Mouse (Mus musculus): ENCODE results near the gene Ebf1. TPM values are rescaled to one million over a fixed set of nuclear protein-coding genes. Genes with fewer than 3 reads are reported as not detected.

Ebf1 gene
- total and polyA plus RNA-seq, 3 experiments = 0.04 TPM; not detected in 2

DNA sequence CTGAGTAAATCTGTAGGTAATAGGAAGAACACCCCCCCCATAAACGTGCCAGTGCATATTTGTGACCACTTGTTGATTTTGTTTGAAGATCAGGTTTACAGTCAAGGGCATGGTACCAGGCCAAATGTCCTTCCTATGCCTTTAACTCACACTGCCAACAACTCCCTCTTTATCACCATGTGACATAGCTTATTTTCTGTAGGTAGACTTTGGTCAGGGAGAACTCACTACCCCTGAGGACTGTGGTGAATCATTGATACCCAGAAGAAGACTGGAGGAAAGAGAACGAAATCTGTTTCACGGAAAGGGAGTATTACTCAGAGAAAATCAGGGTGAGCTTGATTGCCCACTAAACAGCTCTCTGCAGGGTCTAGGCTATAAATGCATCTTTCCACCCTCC is 267.2 kb downstream of the Ebf1 start:
- Histone ChIP-seq H3K27me3 (ENCODE audit: control insufficient read depth in 1 of 2, insufficient read depth in 2 of 2, low read length in 2 of 2) (no peaks in the 10 kb centered on the region), H3K4me3 (ENCODE audit: control insufficient read depth in 1 of 2, insufficient read depth in 1 of 2, low read depth in 2 of 2, low read length in 2 of 2) (no peak overlapping the region), H3K4me1 (ENCODE audit: control insufficient read depth in 1 of 2, insufficient read depth in 2 of 2, low read length in 2 of 2) (no peaks in the 10 kb centered on the region), H3K27ac (ENCODE audit: control insufficient read depth, low read depth, low read length) (no peak overlapping the region), H3K9ac (ENCODE audit: control insufficient read depth, low read depth, low read length, poor library complexity, severe bottlenecking) (no peak overlapping the region), H3K9me3 (replicated peaks; ENCODE audit: insufficient read depth, low read length) (no peaks in the 10 kb centered on the region), H3K79me2 (ENCODE audit: control insufficient read depth, insufficient read depth, low read length, poor library complexity) (no peaks in the 10 kb centered on the region), H3K36me3 (ENCODE audit: control insufficient read depth in 1 of 2, insufficient read depth in 2 of 2, low read length in 2 of 2) (no peaks in the 10 kb centered on the region)
- TF ChIP-seq USF1 (IDR thresholded peaks at IDR 0.05; ENCODE audit: low read depth, low read length) (no peak), MXI1 (IDR thresholded peaks at IDR 0.05; ENCODE audit: low read depth, low read length) (no peak)
- no peak for DNase-seq (ENCODE audit: low read depth, low spot score)

DNA sequence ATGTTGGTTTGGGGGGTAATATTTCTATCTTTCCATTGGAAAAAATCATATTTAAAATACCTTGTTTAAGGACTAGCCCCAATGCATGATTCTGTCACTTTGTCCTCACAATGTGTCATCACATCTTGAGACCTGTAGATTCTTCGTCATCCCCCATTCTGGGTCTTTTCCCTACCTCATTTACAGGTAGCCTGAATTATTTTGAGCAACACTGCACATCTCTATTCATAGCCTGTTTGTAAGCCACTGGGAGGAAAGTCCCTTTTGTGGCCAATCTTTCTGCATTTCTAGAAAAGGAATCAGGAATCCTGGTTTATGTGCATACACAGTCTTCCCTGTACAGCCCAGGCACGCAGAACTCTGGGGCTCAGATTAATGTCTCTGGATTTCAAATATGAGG is 269.8 kb downstream of the Ebf1 start:
- Histone ChIP-seq H3K27ac (ENCODE audit: control insufficient read depth, low read depth, low read length) (no peak overlapping the region), H3K36me3 (ENCODE audit: control insufficient read depth in 1 of 2, insufficient read depth in 2 of 2, low read length in 2 of 2) (no peaks in the 10 kb centered on the region), H3K9me3 (replicated peaks; ENCODE audit: insufficient read depth, low read length) (no peaks in the 10 kb centered on the region), H3K27me3 (ENCODE audit: control insufficient read depth in 1 of 2, insufficient read depth in 2 of 2, low read length in 2 of 2) (no peaks in the 10 kb centered on the region), H3K79me2 (ENCODE audit: control insufficient read depth, insufficient read depth, low read length, poor library complexity) (no peaks in the 10 kb centered on the region), H3K4me3 (ENCODE audit: control insufficient read depth in 1 of 2, insufficient read depth in 1 of 2, low read depth in 2 of 2, low read length in 2 of 2) (no peak overlapping the region), H3K4me1 (ENCODE audit: control insufficient read depth in 1 of 2, insufficient read depth in 2 of 2, low read length in 2 of 2) (no peaks in the 10 kb centered on the region), H3K9ac (ENCODE audit: control insufficient read depth, low read depth, low read length, poor library complexity, severe bottlenecking) (no peak overlapping the region)
- TF ChIP-seq SMC3 (IDR thresholded peaks at IDR 0.05; ENCODE audit: low read depth, low read length) (no peak), NRF1 (IDR thresholded peaks at IDR 0.05; ENCODE audit: insufficient read depth, low read depth, low read length, poor library complexity, severe bottlenecking) (no peak), USF2 (IDR thresholded peaks at IDR 0.05; ENCODE audit: borderline replicate concordance in 1 of 2, insufficient read depth in 1 of 2, low read depth in 1 of 2, low read length in 2 of 2) (no peak), MXI1 (IDR thresholded peaks at IDR 0.05; ENCODE audit: low read depth, low read length) (no peak), POLR2AphosphoS5 (IDR thresholded peaks at IDR 0.05; ENCODE audit: borderline replicate concordance, low read depth, low read length) (no peak)
- no peak for DNase-seq (ENCODE audit: low read depth, low spot score)

DNA sequence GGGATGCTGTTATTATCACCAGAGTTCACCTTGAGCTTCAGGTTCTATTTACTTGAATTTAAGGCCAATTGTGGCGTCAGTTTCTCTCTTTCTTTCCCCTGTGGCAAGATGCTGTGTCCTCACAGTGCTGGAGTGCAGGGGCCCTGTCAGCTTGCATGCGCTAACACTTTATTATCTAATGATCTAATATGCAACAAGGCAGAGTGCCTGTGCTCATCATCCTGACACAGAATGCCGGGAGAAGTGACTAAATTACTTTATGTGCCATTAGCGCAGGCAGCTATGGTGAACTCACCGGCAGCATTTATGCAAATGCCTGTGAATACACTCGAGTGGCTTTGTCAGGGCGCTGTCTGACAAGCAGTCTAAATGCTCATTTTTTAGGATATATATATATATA is 270.6 kb downstream of the Ebf1 start:
- Histone ChIP-seq H3K27me3 (ENCODE audit: control insufficient read depth in 1 of 2, insufficient read depth in 2 of 2, low read length in 2 of 2) (no peaks in the 10 kb centered on the region), H3K9me3 (replicated peaks; ENCODE audit: insufficient read depth, low read length) (no peaks in the 10 kb centered on the region), H3K4me3 (ENCODE audit: control insufficient read depth in 1 of 2, insufficient read depth in 1 of 2, low read depth in 2 of 2, low read length in 2 of 2) (no peak overlapping the region), H3K9ac (ENCODE audit: control insufficient read depth, low read depth, low read length, poor library complexity, severe bottlenecking) (no peak overlapping the region), H3K79me2 (ENCODE audit: control insufficient read depth, insufficient read depth, low read length, poor library complexity) (no peaks in the 10 kb centered on the region), H3K27ac (ENCODE audit: control insufficient read depth, low read depth, low read length) (no peak overlapping the region), H3K36me3 (ENCODE audit: control insufficient read depth in 1 of 2, insufficient read depth in 2 of 2, low read length in 2 of 2) (no peaks in the 10 kb centered on the region), H3K4me1 (ENCODE audit: control insufficient read depth in 1 of 2, insufficient read depth in 2 of 2, low read length in 2 of 2) (no peaks in the 10 kb centered on the region)
- no peak for DNase-seq (ENCODE audit: low read depth, low spot score)
- TF ChIP-seq JUND (IDR thresholded peaks at IDR 0.05; ENCODE audit: low read depth, low read length) (no peak), EP300 (IDR thresholded peaks at IDR 0.05; ENCODE audit: low read depth in 1 of 2, low read length in 2 of 2) (no peak), TAL1 (IDR thresholded peaks at IDR 0.05; ENCODE audit: low read length) (no peak), USF1 (IDR thresholded peaks at IDR 0.05; ENCODE audit: low read depth, low read length) (no peak), CHD2 (IDR thresholded peaks at IDR 0.05; ENCODE audit: low read length) (no peak), KAT2A (conservative IDR thresholded peaks at IDR 0.05; ENCODE audit: low read depth, low read length) (no peak), POLR2AphosphoS2 (IDR thresholded peaks at IDR 0.05; ENCODE audit: low read length) (no peak), MAX (IDR thresholded peaks at IDR 0.05; ENCODE audit: low read length) (no peak), TCF12 (IDR thresholded peaks at IDR 0.05; ENCODE audit: low read depth, low read length) (no peak), MEF2A (IDR thresholded peaks at IDR 0.05; ENCODE audit: extremely low read depth, insufficient replicate concordance, low read depth, low read length, poor library complexity, severe bottlenecking) (no peak), MAZ (IDR thresholded peaks at IDR 0.05; ENCODE audit: low read depth, low read length) (no peak), MYB (IDR thresholded peaks at IDR 0.05; ENCODE audit: low read depth, low read length) (no peak), USF2 (IDR thresholded peaks at IDR 0.05; ENCODE audit: borderline replicate concordance in 1 of 2, insufficient read depth in 1 of 2, low read depth in 1 of 2, low read length in 2 of 2) (no peak), ETS1 (IDR thresholded peaks at IDR 0.05; ENCODE audit: low read depth, low read length) (no peak), RCOR1 (IDR thresholded peaks at IDR 0.05; ENCODE audit: low read depth, low read length) (no peak), TBP (IDR thresholded peaks at IDR 0.05; ENCODE audit: low read depth, low read length) (no peak), SIN3A (IDR thresholded peaks at IDR 0.05; ENCODE audit: low read length) (no peak), ZMIZ1 (IDR thresholded peaks at IDR 0.05; ENCODE audit: low read depth, low read length) (no peak), NRF1 (IDR thresholded peaks at IDR 0.05; ENCODE audit: insufficient read depth, low read depth, low read length, poor library complexity, severe bottlenecking) (no peak)

Data from MEL (cell line).